Mouse (Mus musculus): ENCODE results near the gene Perm1. TPM values are rescaled to one million over a fixed set of nuclear protein-coding genes. Genes with fewer than 3 reads are reported as not detected.
A peak's percentile ranks its signal among the peaks of the same experiment; 100 is the strongest.

The Perm1 gene
- total RNA-seq (2015; ENCODE audit: low replicate concordance) (2.3 and 3.6 TPM in 2 replicates), total RNA-seq (2017; ENCODE audit: low replicate concordance) (4.3 and 4.9 TPM in 2 replicates)

- no peak for ATAC-seq (replicated peaks; ENCODE audit: low FRiP score, poor library complexity, severe bottlenecking)
These were observed at the start of gene Perm1 for GRCm38 (mm10) chr4:156215649-156216048. Gene Perm1, plus strand, starts transcription at chr4:156215868.

DNA sequence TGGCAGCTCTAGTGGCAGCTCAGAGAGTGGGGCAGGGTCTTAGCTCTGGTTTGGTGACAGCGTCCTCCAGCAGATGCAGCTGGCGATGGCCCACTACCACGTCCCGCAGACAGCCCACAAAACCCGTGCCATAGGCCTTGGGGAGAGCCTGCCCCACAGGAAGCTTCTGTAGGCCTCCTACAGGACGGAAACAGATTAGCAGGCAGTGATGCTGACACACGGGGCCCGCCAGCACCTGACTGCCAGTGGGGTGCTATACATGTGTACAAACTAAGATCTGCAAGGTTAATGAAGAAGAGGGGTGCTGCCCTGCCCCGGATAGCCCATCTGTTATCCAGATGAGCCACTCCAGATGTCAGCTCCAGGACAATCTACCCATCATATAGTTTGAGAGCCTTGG is 49.2 kb upstream of the Perm1 start:
- peak; percentile 58 for ATAC-seq (replicated peaks; ENCODE audit: low FRiP score, poor library complexity, severe bottlenecking)

DNA sequence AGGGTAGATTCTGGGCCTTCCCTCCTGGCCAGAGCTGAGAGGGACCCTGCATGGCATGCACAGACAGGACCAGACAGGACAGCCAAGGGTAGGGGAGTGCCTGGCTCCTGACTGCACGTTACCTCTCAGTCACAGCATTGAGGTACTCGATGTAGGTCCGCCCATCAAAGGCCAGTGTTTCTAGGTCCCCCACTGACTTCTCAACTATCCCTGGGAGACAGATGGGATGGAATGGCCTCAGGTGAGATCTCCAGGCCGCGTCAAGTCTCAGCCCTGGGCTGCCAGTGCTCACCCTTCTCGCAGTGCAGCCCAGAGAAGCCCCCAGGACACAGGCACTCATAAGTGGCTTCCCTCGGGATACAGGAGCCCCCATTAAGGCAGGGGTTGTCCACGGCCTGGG is 47.1 kb upstream of the Perm1 start:
- ATAC-seq (replicated peaks; ENCODE audit: low FRiP score, poor library complexity, severe bottlenecking) = no peak

DNA sequence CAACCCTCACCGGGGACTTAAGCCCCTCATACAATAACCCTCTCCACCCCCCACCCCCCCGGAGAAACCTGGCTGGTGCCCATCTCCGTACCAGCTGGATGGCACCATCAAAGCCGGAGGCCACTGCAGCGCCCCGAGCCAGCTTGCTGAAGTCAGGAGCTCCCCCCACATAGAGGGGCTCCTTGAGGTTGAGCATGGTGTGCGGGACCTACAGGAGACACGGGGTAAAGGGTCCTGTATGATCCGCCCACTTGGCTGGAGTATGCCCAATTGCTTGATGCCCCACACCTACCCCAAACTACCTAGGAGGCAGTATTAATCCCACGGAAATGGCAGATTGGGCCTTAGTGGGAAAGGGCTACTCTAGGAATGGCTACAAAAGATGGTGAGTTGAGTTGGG is 46.5 kb upstream of the Perm1 start:
- no peak for ATAC-seq (replicated peaks; ENCODE audit: low FRiP score, poor library complexity, severe bottlenecking)

DNA sequence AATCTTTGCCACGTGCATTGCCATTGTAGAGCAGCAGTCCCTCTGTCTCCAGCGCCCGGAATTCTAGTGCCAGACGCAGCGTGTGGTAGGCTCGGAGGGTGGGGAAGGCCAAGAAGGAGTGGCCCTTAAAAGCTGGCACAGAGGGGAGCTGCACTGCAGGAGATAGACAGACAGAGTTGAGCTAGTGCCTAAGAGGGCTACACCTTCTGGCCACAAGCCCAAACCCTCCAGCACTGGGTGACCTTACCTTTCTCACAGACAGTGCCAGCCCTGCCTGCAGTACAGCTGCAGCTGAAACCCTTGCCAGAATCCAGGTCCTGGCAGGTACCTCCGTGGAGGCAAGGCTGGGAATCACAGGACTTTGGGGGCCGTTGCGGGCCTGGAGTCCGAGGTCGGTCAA is 43.8 kb upstream of the Perm1 start:
- ATAC-seq (replicated peaks; ENCODE audit: low FRiP score, poor library complexity, severe bottlenecking) = no peak

GRCm38 (mm10) chr4:156177630-156178029 is 38.0 kb upstream of the Perm1 start:
- no peak for ATAC-seq (replicated peaks; ENCODE audit: low FRiP score, poor library complexity, severe bottlenecking)

- no peak for ATAC-seq (replicated peaks; ENCODE audit: low FRiP score, poor library complexity, severe bottlenecking)
These were observed 31.9 kb upstream of the Perm1 start for GRCm38 (mm10) chr4:156183747-156184146.

GRCm38 (mm10) chr4:156184291-156184954 is 31.2 kb upstream of the Perm1 start:
- no peak for ATAC-seq (replicated peaks; ENCODE audit: low FRiP score, poor library complexity, severe bottlenecking)

DNA sequence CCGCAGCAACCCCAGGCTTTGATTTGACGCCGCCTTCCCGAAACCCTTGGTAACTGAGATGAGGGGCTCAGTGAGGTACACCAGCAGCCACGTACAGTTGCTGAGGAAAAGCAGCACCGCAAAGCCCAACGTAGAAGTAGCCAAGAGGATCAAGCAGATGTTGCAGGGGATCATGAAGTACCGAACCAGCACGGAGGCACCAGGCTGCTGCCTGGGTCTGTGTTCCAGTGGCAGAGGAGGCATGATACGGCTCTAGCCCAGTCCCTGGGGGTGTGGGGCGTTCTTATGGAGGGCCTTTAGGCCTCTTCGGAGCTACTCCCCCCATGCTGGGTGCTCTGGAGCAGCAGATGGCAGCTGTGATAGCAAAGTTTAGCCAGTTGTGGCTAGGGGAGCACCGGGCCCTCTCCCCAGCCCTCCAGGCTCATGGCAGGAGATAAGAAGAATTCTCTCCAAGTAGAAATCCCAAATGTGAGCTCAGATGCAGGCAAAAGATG is 30.2 kb upstream of the Perm1 start:
- ATAC-seq (replicated peaks; ENCODE audit: low FRiP score, poor library complexity, severe bottlenecking) = no peak

DNA sequence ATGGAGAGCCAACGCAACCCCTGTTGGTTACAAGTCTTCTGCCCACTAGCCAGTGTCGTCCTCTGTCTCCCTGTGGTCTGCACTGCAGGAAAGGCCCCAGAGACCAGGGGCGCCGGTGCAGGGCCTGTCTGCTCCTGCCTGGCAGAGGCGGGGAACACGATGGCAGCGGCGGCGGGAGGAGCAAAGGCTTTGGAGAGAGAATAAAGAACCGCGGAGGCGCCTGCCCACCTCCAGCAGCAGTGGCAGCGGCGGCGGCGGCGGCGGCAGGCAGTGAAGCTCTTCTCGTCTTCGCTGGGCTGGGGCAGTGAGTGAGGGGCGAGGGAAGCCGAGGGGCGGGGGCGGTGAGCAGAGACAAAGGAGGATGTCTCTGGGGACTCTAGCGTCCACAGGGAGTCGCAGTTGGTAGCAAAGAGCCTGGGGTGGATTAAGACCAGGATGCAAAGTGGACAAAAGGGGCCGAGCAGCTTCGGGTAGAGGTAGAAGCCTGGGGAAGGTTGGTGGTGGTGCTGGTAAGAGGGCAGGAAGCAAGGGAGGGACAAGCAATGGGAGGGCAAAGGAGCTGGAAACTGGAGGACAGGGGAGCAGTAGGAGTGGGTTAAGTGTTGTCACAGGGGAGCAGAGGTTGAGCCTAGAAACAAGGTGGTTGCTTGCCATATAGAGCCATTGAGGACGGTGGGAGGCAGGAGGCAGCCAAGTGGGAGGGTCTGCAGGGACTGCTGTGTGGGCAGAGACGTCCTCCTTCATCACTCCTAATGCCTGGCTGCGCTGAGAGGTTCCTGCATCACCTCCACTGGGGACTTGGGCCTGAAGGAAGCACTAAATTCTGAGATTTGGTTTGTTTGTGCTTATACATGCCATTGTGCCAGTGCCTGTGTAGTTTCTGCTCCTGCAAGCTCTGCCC is 29.5 kb upstream of the Perm1 start:
- 0 out of 2 replicates have a peak, but pooled peaks have one; percentile 13 for ATAC-seq (replicated peaks; ENCODE audit: low FRiP score, poor library complexity, severe bottlenecking)

DNA sequence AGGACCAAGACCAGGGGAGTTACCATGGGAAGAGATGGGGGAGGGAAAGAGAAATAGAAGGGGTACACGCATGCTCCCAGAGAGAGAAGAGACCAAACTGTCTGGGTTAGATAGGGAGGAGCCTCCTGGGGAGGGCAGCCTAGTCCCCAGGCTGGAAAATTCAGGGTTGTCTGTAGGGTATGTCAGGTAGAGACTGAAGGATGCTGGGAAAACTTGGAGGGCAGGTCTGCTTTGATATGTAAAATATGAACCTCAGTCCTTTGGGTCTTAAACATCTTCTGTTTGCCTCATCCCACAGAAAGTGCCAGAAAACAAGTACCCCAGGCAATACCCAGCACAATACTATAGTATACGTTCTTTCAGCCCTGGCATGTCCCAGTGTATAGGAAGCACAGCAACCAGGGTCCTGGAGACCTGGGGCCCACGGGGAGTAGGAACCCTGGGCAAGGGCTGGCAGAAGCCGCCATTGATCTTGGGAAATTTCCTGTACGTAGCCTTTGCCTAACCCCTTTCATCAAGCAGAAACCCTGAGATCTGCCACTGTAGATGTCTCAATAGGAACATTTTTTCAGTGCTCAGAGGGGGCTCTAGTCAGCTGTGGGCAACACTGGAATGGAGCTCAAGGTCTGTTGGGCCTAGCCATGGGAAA is 27.4 kb upstream of the Perm1 start:
- ATAC-seq (replicated peaks; ENCODE audit: low FRiP score, poor library complexity, severe bottlenecking) = no peak

- ATAC-seq (replicated peaks; ENCODE audit: low FRiP score, poor library complexity, severe bottlenecking) = no peak
These were observed 26.8 kb upstream of the Perm1 start for GRCm38 (mm10) chr4:156188811-156189323.

DNA sequence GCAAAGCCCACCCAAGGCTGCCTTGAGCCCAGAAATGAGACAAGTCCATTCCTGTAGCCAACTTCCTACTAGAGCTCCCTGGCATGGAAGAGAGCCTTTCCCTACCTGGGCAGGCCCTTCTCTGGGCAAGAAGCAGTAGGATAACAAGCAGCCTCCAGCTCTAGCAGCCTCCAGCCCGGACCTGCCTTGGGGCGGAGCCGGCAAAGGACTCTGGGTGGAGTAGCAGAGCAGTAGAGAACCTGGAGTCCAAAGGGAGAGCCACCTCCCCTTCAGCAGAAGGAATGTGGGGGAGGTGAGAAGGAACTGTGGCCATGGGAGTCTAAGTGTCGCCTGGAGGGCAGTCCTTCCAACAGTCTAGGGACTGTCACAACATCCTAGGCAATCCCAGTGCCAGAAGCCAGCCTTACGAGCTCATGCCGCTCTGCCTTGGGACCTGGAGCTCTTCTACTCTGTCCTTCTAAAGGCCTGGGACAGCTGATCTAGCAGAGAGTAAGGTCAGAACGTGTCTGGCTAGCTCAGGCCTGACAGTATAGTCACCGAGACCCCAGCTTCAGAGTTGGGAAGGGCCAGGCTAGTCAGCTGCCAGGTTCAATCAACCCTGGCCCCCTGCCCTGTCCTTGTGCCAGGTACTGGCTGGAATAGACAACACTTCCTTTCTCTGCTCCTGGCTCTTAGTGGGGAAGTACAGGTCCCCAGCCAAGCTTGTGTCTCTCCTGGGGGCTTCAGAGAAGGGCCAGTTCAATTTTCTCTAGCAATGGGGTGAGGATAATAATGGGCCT is 23.1 kb upstream of the Perm1 start:
- ATAC-seq (replicated peaks; ENCODE audit: low FRiP score, poor library complexity, severe bottlenecking) = peak; percentile 57

GRCm38 (mm10) chr4:156193200-156193590 is 22.5 kb upstream of the Perm1 start:
- no peak for ATAC-seq (replicated peaks; ENCODE audit: low FRiP score, poor library complexity, severe bottlenecking)

GRCm38 (mm10) chr4:156193906-156194305 is 21.8 kb upstream of the Perm1 start:
- ATAC-seq (replicated peaks; ENCODE audit: low FRiP score, poor library complexity, severe bottlenecking) = no peak

- no peak for ATAC-seq (replicated peaks; ENCODE audit: low FRiP score, poor library complexity, severe bottlenecking)
These were observed 21.3 kb upstream of the Perm1 start for GRCm38 (mm10) chr4:156194346-156194745.

DNA sequence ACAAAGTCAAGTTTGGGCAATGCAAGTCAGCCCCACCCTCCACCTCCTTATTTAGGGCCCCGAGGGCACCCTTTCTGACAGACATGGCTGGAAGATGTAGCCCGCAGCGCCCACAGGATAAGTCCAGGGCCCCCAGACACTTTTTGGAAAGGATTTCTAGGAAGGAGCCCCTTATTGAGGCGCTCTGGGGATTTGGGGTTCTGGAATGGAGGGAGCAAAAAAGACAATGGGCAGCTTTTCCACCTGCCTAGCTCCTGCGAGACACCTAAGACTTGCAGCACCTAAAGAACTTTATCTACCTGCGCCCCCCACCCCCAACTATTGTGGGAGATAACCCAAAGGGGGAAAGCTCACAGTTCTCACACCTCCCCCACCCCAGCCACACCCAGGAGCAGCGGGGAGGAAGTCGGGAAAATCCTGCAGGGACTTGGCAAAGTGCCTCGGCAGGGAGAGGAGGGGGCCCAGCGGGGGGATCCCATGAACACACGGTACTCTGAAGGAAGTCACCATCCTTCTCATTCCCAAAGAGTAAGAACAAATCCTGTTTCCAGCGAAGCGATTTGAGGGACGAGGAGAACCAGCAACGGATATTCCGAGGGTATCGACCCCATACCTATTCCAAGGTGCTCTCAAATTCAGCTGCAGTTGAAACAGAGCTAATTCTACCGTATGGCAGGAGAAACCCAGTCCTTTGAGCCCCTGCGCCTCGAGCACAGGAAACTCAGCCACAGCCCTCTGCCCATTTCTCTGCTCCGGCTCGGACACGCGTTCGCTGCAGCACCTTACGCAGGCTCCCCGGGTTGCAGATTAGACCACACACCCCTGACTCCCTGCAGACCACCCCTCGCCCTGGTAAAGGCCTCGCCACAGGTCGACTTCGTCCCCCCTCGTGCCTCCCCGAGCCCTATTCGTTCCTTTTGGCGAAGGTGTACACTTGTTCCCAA is 19.5 kb upstream of the Perm1 start:
- no peak for ATAC-seq (replicated peaks; ENCODE audit: low FRiP score, poor library complexity, severe bottlenecking)

- ATAC-seq (replicated peaks; ENCODE audit: low FRiP score, poor library complexity, severe bottlenecking) = peak; percentile 44; the same call in 1 of the 2 replicates
These were observed 18.4 kb upstream of the Perm1 start, which contains the start of gene Agrn for GRCm38 (mm10) chr4:156197131-156197828. Gene Agrn, minus strand, starts transcription at chr4:156197488.
